Mouse (Mus musculus) gastrocnemius, postnatal 10 days (tissue): ENCODE measurements at regions not wholly inside any gene's neighbourhood (a gene's known extent, or its start where the extent isn't known, plus 50 kb on each side); places are given as distances from the start of the nearest gene placed in this dataset.

ENCODE experiments used
- DNase-seq: peaks from one replicate; pipeline ENCODE4 v3.0.0; 2021; ENCODE audit warnings: mixed read lengths

GRCm38 (mm10) chr8:77774551-77775335 is 50.5 kb upstream of the Ednra start:
- no peak for DNase-seq

GRCm38 (mm10) chr8:77775526-77775925 is 51.3 kb upstream of the Ednra start:
- no peak for DNase-seq

GRCm38 (mm10) chr8:77777597-77777996 is 53.3 kb upstream of the Ednra start:
- DNase-seq, result no peak

GRCm38 (mm10) chr8:77785676-77786255 is 61.5 kb upstream of the Ednra start:
- DNase-seq, result no peak

GRCm38 (mm10) chr8:77794911-77795310 is 70.6 kb upstream of the Ednra start:
- DNase-seq, result no peak

GRCm38 (mm10) chr8:77803147-77803903 is 79.1 kb upstream of the Ednra start:
- no peak for DNase-seq

GRCm38 (mm10) chr8:77804536-77804935 is 80.3 kb upstream of the Ednra start:
- no peak for DNase-seq

- no peak for DNase-seq
Measured at GRCm38 (mm10) chr8:77804956-77805355, 80.7 kb upstream of the Ednra start.

- DNase-seq, result no peak
Measured at GRCm38 (mm10) chr8:77805657-77806056, 81.4 kb upstream of the Ednra start.

- no peak for DNase-seq
Measured at GRCm38 (mm10) chr8:77814796-77815647, 90.8 kb upstream of the Ednra start.

- no peak for DNase-seq
Measured at GRCm38 (mm10) chr8:77815648-77815971, 91.3 kb upstream of the Ednra start.

- DNase-seq, result no peak
Measured at GRCm38 (mm10) chr8:77816217-77816616, 92.0 kb upstream of the Ednra start.

GRCm38 (mm10) chr8:77825786-77826185 is 101.5 kb upstream of the Ednra start:
- no peak for DNase-seq

- DNase-seq, result no peak
Measured at GRCm38 (mm10) chr8:77826255-77826654, 102.0 kb upstream of the Ednra start.

- no peak for DNase-seq
Measured at GRCm38 (mm10) chr8:77828079-77828478, 103.8 kb upstream of the Ednra start.

- no peak for DNase-seq
Measured at GRCm38 (mm10) chr8:77829126-77829748, 105.0 kb upstream of the Ednra start.

GRCm38 (mm10) chr8:77829764-77830163 is 105.5 kb upstream of the Ednra start:
- no peak for DNase-seq

GRCm38 (mm10) chr8:77834283-77834682 is 110.0 kb upstream of the Ednra start:
- DNase-seq, result no peak

- no peak for DNase-seq
Measured at GRCm38 (mm10) chr8:77836902-77837489, 112.7 kb upstream of the Ednra start.

GRCm38 (mm10) chr8:77842392-77843139 is 118.3 kb upstream of the Ednra start:
- DNase-seq, result no peak

GRCm38 (mm10) chr8:77843229-77843628 is 119.0 kb upstream of the Ednra start:
- DNase-seq, result no peak
